Mouse (Mus musculus) urinary bladder, postnatal 4 days (tissue): ENCODE results near the gene Zfp994.
"Not testable (repeated sequence)": the region's sequence is repeated elsewhere in the genome, so short reads cannot be mapped to it uniquely, and the experiment has no call there.

Experiments used
- DNase-seq, 2 experiments: peaks; one replicate each; pipeline ENCODE4 v3.0.0; 2021 to 2022; ENCODE audit warnings: low spot score in 2 of 2

Zfp994 gene

GRCm38 (mm10) chr17:22225422-22226012 is at the start of gene Zfp994:
TSS of gene Zfp994 (minus strand) at chr17:22225616.
- DNase-seq, result peak; percentile 84 to 91

- not testable (repeated sequence) for DNase-seq
Measured at GRCm38 (mm10) chr17:22230701-22231100, 5.3 kb upstream of the Zfp994 start.

GRCm38 (mm10) chr17:22225015-22225414 is 401 bp downstream of the Zfp994 start:
- DNase-seq, result not testable (repeated sequence)

GRCm38 (mm10) chr17:22165722-22166294 is 59.6 kb downstream of the Zfp994 start, which contains the start of gene Zfp947:
TSS of gene Zfp947 (minus strand) at chr17:22166190.
- peak in 1 of 2 experiments; percentile 34 for DNase-seq

- not testable (repeated sequence) for DNase-seq
Measured at GRCm38 (mm10) chr17:22165304-22165703, 60.1 kb downstream of the Zfp994 start.

GRCm38 (mm10) chr17:22153951-22154350 is 71.5 kb downstream of the Zfp994 start:
- not testable (repeated sequence) for DNase-seq
